Mouse (Mus musculus) limb, embryonic 12.5 days (tissue): ENCODE results near the gene Gbp8. TPM values are rescaled to one million over a fixed set of nuclear protein-coding genes. Genes with fewer than 3 reads are reported as not detected.
"Not testable (repeated sequence)": the region's sequence is repeated elsewhere in the genome, so short reads cannot be mapped to it uniquely, and the experiment has no call there.

ENCODE experiments used
- ATAC-seq: fragments of 200-750 bp; cut with Nextera tagmentation; 2 replicates; pipeline ENCODE4 v1.8.0; 2017; ENCODE audit warnings: low read depth, moderate TSS enrichment; ENCODE audit not compliant: insufficient number of reproducible peaks, insufficient read depth, low FRiP score, low TSS enrichment
- H3K27ac ChIP-seq: fragments of 300-500 bp; sonication (generic); 2 replicates; pipeline ENCODE4 v1.5.1; 2016; ENCODE audit warnings: mild to moderate bottlenecking, moderate library complexity
- H3K27me3 ChIP-seq: fragments of 300-500 bp; sonication (generic); 2 replicates; pipeline ENCODE4 v1.6.1; 2016; ENCODE audit warnings: mild to moderate bottlenecking, moderate library complexity
- H3K36me3 ChIP-seq: fragments of 300-500 bp; sonication (generic); 2 replicates; pipeline ENCODE4 v1.6.1; 2016; ENCODE audit warnings: mild to moderate bottlenecking, moderate library complexity
- H3K4me1 ChIP-seq: fragments of 300-500 bp; sonication (generic); replicated peaks from 2 replicates; pipeline ENCODE4 v1.6.1; 2016
- H3K4me2 ChIP-seq: fragments of 300-500 bp; sonication (generic); 2 replicates; pipeline ENCODE4 v1.6.1; 2016; ENCODE audit warnings: mild to moderate bottlenecking, moderate library complexity
- H3K4me3 ChIP-seq: fragments of 300-500 bp; sonication (generic); replicated peaks from 2 replicates; pipeline ENCODE4 v1.5.1; 2016; ENCODE audit warnings: mild to moderate bottlenecking
- H3K9ac ChIP-seq: fragments of 300-500 bp; sonication (generic); replicated peaks from 2 replicates; pipeline ENCODE4 v1.6.1; 2016; ENCODE audit warnings: mild to moderate bottlenecking, moderate library complexity
- H3K9me3 ChIP-seq: fragments of 300-500 bp; sonication (generic); 2 replicates; pipeline ENCODE4 v1.6.1; 2016; ENCODE audit warnings: mild to moderate bottlenecking, moderate library complexity
- WGBS: fragments of 180-500 bp; shearing (Covaris S2); methylation state at CpG from one replicate; pipeline ENCODE4 v1.1.7; 2016; 5-methylcytosine and 5-hydroxymethylcytosine counted together
- polyA plus RNA-seq: library from polyadenylated mRNA; unstranded; fragments of >200 nt; fragmentation: Nextera tagmentation; extraction: Ambion mirVana; gene quantifications from 2 replicates; pipeline ENCODE4 v1.2.1, GENCODE M21; 2016

The Gbp8 gene
- not detected in 2 replicates for polyA plus RNA-seq

DNA sequence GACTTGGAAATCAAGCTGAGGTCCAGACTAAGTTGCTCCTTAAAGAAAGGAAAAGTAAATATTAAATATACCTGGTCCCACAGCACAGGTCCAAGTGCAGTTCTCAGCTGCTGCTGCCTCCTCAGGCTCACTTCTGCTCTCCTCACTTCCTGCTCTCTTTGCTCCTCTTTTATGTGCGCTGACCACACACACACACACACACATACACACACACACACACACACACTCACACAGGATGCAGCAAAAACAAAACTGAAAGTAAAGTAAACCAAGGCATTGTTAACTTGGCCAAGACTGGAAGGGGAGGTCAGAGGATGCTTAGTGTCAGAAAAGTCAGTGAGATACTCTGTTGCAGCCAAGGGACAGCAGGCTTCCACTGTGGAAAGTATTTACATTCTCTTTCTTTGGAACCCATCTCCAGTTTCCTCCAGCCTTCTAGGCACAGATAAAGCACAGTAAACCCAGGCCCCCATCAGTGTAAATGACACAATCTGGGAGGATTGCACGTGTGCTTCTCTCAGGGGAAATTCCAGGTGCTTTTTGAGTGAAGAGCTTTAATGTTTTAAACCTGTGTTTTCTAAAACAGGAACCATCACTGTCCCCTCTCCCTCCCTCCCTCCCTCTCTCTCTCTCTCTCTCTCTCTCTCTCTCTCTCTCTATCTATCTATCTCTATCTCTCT, at the start of gene Gbp8, which contains the start of the genes Gbp9 and Gbp4:
Gene Gbp8 (minus strand): TSS at position 132 of the 680 bp plus-strand sequence.
Gene Gbp9 (minus strand): TSS at position 131 of the 680 bp plus-strand sequence.
Gene Gbp4 (minus strand): TSS at position 178 of the 680 bp plus-strand sequence.
- not testable (repeated sequence) for H3K4me2 ChIP-seq, H3K27ac ChIP-seq, H3K4me3 ChIP-seq, H3K4me1 ChIP-seq, H3K27me3 ChIP-seq, H3K36me3 ChIP-seq, H3K9me3 ChIP-seq, ATAC-seq, H3K9ac ChIP-seq
- 26% methylated on average over 2 of the region's 2 CpGs for WGBS

DNA sequence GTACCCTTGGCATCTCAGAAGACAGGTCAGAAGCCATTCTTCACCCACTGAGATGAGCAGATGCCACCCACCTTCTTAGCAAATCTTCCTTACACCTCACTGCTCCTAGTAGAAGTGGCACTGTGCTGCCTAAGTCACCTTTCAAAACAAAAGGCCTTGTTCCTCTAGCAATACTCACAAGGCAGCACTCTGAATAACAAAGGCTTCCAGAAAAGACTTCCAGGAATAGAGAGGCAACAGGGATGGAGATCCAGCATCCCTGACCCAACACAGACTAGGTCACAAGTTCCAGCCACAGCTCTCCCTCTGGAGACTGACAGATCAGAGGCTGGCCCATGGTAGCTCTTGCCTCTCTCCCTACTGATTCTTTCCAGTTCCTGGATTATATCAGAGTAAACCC, 42.1 kb upstream of the Gbp8 start:
- no peaks in the 10 kb centered on the region for H3K36me3 ChIP-seq
- H3K9ac ChIP-seq, result no peak overlapping the region
- ATAC-seq, result no peak
- no peak overlapping the region for H3K4me3 ChIP-seq
- H3K4me2 ChIP-seq, result no peak overlapping the region
- H3K4me1 ChIP-seq, result no peaks in the 10 kb centered on the region
- H3K9me3 ChIP-seq, result no peaks in the 10 kb centered on the region
- H3K27me3 ChIP-seq, result no peaks in the 10 kb centered on the region
- no peak overlapping the region for H3K27ac ChIP-seq

DNA sequence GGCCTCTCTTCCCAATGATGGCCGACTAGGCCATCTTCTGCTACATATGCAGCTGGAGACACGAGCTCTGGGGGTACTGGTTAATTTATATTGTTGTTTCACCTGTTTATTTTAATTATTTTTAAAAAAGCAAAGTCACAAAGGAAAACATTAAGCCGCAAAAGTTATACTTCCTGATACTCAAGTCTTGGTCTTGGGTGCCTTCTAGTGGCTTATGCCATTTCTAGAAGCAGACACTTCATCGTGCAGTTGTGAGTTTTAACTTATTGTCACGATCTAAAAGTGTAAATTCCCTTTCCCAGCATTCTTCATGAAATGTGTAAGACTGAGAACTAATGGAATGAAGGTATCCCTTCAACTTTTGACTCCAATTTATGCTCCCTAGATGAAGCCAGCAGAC, 17.2 kb upstream of the Gbp8 start:
- H3K9ac ChIP-seq, result no peak overlapping the region
- WGBS, result 88% methylated on average over 5 of the region's 5 CpGs
- ATAC-seq, result no peak

DNA sequence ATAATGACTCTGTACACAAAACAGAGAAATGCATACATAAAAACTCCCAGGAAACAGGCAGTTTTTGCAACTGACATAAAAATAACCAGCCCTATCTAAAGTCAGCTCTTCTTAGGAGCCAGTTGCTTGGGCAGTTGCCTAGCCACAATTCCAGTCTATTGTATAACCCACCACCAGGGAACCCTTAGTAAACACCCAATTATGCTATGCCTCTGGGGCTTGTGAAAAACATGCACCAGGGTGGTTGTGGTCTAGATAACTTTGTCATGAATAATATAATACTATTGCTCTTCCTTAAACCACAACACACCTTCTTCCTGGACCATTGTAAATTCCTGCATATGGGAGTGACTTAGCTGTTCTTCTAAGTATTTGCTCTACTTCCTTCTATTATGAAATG, 14.7 kb upstream of the Gbp8 start:
- Histone ChIP-seq H3K9me3 (no peaks in the 10 kb centered on the region), H3K9ac (no peak overlapping the region), H3K4me1 (no peaks in the 10 kb centered on the region), H3K4me3 (no peak overlapping the region), H3K27me3 (no peaks in the 10 kb centered on the region), H3K36me3 (no peaks in the 10 kb centered on the region), H3K4me2 (no peak overlapping the region), H3K27ac (no peak overlapping the region)
- ATAC-seq, result no peak

More for the DNA sequence above, 17.2 kb upstream of the Gbp8 start:
- Histone ChIP-seq H3K9me3 (no peaks in the 10 kb centered on the region), H3K4me3 (no peak overlapping the region), H3K4me1 (no peaks in the 10 kb centered on the region), H3K36me3 (no peaks in the 10 kb centered on the region), H3K27ac (no peak overlapping the region), H3K4me2 (no peak overlapping the region), H3K27me3 (no peaks in the 10 kb centered on the region)

DNA sequence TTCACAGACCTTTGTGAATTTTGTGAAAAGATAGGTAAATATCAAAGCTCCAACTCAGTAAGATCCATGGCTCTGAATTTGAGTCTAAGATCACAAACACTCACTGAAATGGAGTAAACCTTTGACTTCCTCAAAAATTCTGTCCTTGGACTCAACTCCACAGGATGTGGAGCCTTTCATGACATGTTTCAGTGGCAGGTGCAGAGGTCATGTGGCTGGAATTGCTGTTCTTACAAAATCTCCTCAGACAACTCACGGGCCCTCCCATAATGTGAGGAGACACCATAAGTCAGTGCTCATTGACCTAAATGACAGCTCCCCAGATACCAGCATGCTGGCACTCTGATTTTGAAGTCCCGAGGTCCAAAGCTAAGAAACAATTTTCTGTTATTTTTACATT, 8.7 kb upstream of the Gbp8 start:
- not testable (repeated sequence) for H3K27me3 ChIP-seq, H3K9me3 ChIP-seq, ATAC-seq, H3K4me2 ChIP-seq, H3K27ac ChIP-seq, H3K9ac ChIP-seq, H3K4me3 ChIP-seq, H3K4me1 ChIP-seq, H3K36me3 ChIP-seq
- 69% methylated on average over 2 of the region's 2 CpGs for WGBS

DNA sequence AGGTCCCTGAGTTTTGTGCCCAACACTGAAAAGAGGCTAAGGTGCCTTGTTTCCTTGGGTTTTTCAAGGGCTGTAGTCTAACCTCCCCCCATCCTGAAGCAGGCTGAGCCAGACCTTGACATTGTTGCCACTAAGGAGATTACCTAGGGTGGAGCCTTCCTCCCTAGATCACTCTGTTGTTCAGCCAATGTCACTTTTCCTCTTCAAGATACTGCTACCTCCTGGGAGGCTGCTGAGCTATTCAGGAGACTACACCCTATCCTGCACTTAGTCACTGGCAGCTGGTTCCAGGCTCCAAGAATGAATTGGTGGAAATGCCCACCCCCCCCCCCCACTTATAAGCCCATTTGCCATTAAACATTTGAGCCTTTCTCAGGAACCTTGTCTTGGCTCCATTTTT, 7.1 kb upstream of the Gbp8 start:
- Histone ChIP-seq H3K27ac (no peak overlapping the region), H3K4me1 (no peaks in the 10 kb centered on the region), H3K27me3 (no peaks in the 10 kb centered on the region), H3K4me3 (no peak overlapping the region), H3K36me3 (no peaks in the 10 kb centered on the region), H3K9ac (no peak overlapping the region), H3K4me2 (no peak overlapping the region), H3K9me3 (no peaks in the 10 kb centered on the region)
- ATAC-seq, result no peak

DNA sequence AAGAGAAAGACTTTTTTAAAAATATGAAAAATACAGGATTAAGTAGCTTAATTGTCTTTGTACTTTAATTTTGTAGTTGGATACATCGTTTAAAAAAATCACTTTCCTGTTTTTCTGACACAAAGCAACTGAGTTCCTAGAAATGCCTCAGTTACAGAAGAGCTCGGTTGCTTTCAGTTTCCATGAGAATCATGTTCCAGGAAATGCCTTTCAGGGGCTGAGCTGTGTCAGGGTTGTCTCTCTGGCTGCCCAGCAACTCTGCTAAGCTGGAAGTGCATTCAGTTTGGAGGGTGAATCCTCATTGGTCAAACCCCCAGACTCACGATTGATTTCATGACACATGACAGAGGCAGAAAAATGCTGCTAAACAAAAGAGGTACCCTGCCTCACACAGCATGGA, 6.4 kb upstream of the Gbp8 start:
- WGBS, result 62% methylated on average over 3 of the region's 3 CpGs
- not testable (repeated sequence) for H3K4me1 ChIP-seq, H3K27me3 ChIP-seq, H3K4me2 ChIP-seq, H3K9ac ChIP-seq, ATAC-seq, H3K27ac ChIP-seq, H3K4me3 ChIP-seq, H3K36me3 ChIP-seq, H3K9me3 ChIP-seq

DNA sequence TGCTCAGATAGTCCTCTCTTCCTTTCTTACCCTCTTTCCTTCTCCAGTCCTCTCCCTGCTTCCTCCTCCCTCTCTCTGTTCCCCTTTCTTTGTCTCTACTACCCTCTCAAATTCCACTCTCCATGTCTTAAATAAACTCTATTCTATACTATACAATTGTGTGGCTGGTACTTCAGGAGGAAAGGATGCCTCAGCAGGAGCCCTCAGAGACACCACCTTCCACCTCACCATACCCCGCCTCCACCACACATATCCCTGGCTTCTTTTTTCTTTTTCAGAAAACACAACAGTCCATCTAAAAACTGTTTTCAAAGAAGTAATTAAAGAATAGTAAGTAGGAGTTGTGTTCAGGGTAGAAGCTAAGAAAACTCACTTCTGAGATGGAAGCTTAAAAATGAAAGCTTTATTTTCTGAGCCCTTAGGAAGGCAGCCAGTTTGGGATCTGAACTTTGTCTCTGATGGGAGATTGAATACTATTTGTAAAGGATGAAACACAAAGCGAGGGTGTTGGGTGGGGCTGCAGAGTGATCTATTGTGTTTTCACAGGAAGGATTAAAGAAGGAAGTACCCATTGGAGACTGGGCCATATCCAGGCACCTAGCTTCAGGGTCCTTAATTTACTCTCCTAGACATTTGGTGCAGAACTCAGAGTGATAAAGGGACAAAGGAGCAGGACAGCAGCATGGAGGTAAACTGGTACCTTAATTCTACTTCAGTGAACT, 910 bp upstream of the Gbp8 start:
- H3K9ac ChIP-seq, H3K27me3 ChIP-seq, H3K27ac ChIP-seq, H3K4me3 ChIP-seq, ATAC-seq, H3K9me3 ChIP-seq, H3K4me2 ChIP-seq, H3K36me3 ChIP-seq, H3K4me1 ChIP-seq: not testable (repeated sequence)
- 65% methylated on average over 2 of the region's 2 CpGs for WGBS

DNA sequence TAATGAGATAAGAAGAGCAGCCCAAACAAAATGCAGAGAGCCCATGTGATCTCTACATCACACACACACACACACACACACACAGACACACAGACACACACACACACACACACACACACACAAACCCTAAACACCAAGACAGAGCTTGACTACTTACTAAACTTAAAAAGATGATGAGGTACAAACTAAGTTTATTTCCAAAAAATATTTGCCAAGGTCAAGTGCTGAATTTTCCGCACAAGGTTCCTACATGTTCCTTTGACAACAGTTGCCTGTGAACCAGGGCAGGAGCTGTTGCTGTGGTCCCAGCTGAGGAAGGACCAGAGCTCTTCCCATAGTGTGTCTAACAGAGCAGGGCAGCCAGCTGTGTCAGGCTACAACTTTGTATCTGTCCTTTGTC, 434 bp downstream of the Gbp8 start:
- Histone ChIP-seq H3K27ac (no peak overlapping the region), H3K9me3 (no peaks in the 10 kb centered on the region), H3K36me3 (no peaks in the 10 kb centered on the region), H3K27me3 (no peaks in the 10 kb centered on the region), H3K4me3 (no peak overlapping the region), H3K9ac (no peak overlapping the region), H3K4me1 (no peaks in the 10 kb centered on the region), H3K4me2 (no peak overlapping the region)
- ATAC-seq, result no peak
- WGBS, result 86% methylated on average over 1 of the region's 1 CpGs

DNA sequence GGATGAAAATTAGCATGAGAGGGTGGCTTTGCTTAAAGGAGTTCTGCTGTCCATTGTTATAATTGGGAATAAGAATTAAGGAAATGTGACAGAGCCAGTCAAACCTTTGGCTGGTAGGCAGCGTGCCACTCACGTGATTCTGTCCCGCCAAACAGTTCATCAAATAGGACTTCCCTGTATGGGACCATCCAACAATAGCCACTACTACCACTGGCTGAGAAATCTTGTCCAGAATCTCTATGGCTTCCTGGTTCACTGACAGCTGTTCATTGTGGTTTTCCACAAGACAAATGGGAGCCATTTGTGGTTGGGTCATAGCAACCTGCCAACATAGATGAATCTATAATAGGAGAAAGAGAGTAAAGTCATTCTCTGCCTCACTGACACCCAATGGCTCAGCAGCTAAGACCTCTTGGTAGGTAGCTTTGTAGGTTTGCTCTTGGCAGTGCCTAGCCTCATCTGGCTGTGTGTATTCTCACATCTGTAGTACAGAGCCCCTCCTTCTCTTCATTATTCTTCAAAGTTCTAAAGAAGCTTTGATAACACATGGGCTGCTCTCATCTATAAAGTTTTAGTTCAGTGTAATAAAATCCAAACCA, 2.5 kb downstream of the Gbp8 start:
- not testable (repeated sequence) for H3K4me1 ChIP-seq, H3K27me3 ChIP-seq, H3K4me2 ChIP-seq, ATAC-seq, H3K9me3 ChIP-seq, H3K27ac ChIP-seq, H3K36me3 ChIP-seq, H3K9ac ChIP-seq, H3K4me3 ChIP-seq
- 87% methylated on average over 3 of the region's 3 CpGs for WGBS

DNA sequence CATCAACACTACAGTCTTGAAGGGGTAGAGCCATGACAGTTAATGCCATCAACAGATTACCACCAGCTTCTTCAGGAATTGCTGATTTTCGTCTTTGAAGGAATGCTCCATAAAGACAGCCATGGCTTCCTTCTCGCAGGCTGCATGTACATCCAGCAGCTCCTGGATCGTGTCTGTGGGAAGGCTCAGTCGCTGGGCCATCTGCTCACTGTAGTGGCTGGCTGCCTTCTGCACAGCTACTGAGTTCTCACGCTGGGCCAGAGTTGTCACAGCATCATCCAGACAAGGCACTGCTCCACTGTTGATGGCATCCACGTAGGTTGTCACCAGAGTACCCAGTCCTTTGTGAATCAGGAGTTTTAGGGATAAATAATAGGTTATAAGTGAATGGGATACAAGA, 17.6 kb downstream of the Gbp8 start:
- 73% methylated on average over 6 of the region's 6 CpGs for whole genome bisulfite sequencing
- ATAC-seq, result not testable (repeated sequence)

More for the DNA sequence above, 17.6 kb downstream of the Gbp8 start:
- H3K9ac ChIP-seq, H3K4me1 ChIP-seq, H3K4me3 ChIP-seq, H3K36me3 ChIP-seq, H3K27me3 ChIP-seq, H3K27ac ChIP-seq, H3K9me3 ChIP-seq, H3K4me2 ChIP-seq: not testable (repeated sequence)
